Mouse (Mus musculus): Measurements from ENCODE around the gene Mks1. TPM values are rescaled to one million over a fixed set of nuclear protein-coding genes. Genes with fewer than 3 reads are reported as not detected.

The Mks1 gene
- polyA plus RNA-seq, 1 experiment = 19.2 TPM

GRCm38 (mm10) chr11:87875436-87875835, 22.4 kb downstream of the Mks1 start, which contains the start of gene Epx:
Gene Epx (minus strand): TSS chr11:87875536.
- no peak for DNase-seq (ENCODE audit: low spot score)

GRCm38 (mm10) chr11:87879826-87880225, 26.8 kb downstream of the Mks1 start:
- no peak for DNase-seq (ENCODE audit: low spot score)

- no peak for DNase-seq (ENCODE audit: low spot score)
These were observed 28.7 kb downstream of the Mks1 start for GRCm38 (mm10) chr11:87881714-87882113.

DNA sequence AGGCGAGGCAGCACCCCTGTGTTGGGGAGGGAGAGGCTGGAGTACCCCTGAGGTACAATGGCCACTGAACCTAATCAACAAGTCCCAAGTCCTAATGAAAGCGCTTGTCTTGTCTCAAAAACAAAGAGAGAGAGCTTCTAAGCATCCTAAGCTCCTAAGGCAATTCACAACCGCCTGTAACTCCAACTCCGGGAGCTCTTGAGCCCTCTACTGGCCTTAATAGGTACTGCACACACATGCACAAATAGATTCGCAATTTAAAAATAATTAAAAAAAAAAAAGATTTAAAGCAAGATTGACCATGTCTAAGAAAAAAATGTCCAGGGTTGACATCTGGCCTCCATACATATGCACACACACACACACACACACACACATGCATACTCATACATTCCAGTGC, 30.5 kb downstream of the Mks1 start:
- no peak for DNase-seq (ENCODE audit: low spot score)

DNA sequence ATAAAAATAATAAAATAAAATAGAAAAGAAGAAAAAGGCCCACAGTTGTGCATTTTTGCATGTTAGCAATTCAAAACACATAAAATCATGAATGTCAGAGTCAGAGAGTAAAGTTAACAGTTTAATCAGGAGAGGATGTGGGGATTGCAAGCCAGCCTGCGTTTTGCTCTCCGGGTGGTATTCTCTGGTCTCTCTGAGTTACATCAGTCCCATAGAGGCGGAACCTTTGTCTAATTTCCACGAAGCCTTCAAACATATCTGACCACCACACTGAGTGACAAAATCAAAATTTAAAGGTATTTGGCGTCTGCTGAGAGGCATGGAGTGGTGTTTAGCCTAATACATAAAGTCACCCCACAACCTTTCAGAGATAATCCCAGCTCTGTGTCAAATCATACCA, 31.8 kb downstream of the Mks1 start:
- DNase-seq (ENCODE audit: low spot score) = no peak

DNA sequence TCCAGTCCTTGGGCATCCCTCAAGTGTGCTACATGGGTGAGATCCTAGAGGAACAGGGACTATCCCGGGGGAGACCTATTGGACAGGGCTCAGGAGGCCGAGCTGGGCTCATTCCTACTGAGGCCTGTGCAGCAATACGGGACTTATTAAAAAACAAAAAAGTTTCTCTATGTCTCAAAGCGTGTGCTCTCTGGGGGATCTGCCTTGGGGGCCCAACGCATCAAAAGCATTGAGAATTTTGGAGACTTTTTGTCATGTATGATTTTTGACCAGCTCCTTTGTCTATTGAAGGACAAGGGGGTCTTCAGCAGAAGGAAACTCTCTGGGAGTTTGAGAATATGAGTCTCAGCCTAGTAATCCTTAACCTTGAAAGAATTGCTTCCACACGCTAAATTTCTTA, 39.2 kb downstream of the Mks1 start, which contains the start of gene Olfr462:
TSS of gene Olfr462 (minus strand) at position 101 of the 400 bp plus-strand sequence.
- DNase-seq (ENCODE audit: low spot score) = no peak

GRCm38 (mm10) chr11:87897287-87897686, 44.3 kb downstream of the Mks1 start, which contains the start of gene Olfr463:
Gene Olfr463 (minus strand): TSS chr11:87897387.
- DNase-seq (ENCODE audit: low spot score) = no peak

GRCm38 (mm10) chr11:87904331-87904730, 51.3 kb downstream of the Mks1 start:
- DNase-seq (ENCODE audit: low spot score) = no peak

Other genes starting within 250 kb of the Mks1 start
- 0.10 TPM in 2 replicates for gene Hsf5, start 236.1 kb upstream of the Mks1 start, polyA plus RNA-seq (2012; rRNA removed)
- 3.1 and 3.5 TPM in 2 replicates for gene Rnf43, start 190.5 kb upstream of the Mks1 start, polyA plus RNA-seq (2012; rRNA removed)
- gene Supt4a, start 115.7 kb upstream of the Mks1 start, polyA plus RNA-seq (2012; rRNA removed) = 94.2 and 98.4 TPM in 2 replicates
- gene Tspoap1, start 92.7 kb upstream of the Mks1 start, polyA plus RNA-seq (2012; rRNA removed) = 9.7 and 11.4 TPM in 2 replicates
- 0.46 and 1.1 TPM in 2 replicates for gene Mpo, start 59.6 kb upstream of the Mks1 start, polyA plus RNA-seq (2012; rRNA removed)
- gene Lpo, start 24.9 kb upstream of the Mks1 start, polyA plus RNA-seq (2012; rRNA removed) = not detected in 2 replicates
- gene Epx, start 22.3 kb downstream of the Mks1 start, polyA plus RNA-seq (2012; rRNA removed) = not detected in 2 replicates
- gene Olfr462, start 39.1 kb downstream of the Mks1 start, polyA plus RNA-seq (2012; rRNA removed) = not detected in 2 replicates
- gene Olfr463, start 44.2 kb downstream of the Mks1 start, polyA plus RNA-seq (2012; rRNA removed) = not detected in 2 replicates
- not detected in 2 replicates for gene Olfr464, start 67.8 kb downstream of the Mks1 start, polyA plus RNA-seq (2012; rRNA removed)
- gene Dynll2, start 134.3 kb downstream of the Mks1 start, polyA plus RNA-seq (2012; rRNA removed) = 99.3 and 124 TPM in 2 replicates
- gene Srsf1, start 194.2 kb downstream of the Mks1 start, polyA plus RNA-seq (2012; rRNA removed) = 240 and 325 TPM in 2 replicates
- 33.6 and 47.4 TPM in 2 replicates for gene Vezf1, start 215.1 kb downstream of the Mks1 start, polyA plus RNA-seq (2012; rRNA removed)
- 62.4 and 86.0 TPM in 2 replicates for gene Cuedc1, start 244.8 kb downstream of the Mks1 start, polyA plus RNA-seq (2012; rRNA removed)

Data from urinary bladder, adult 2 months (tissue).